Mouse (Mus musculus): Measurements from ENCODE around the gene Trim3.

DNA sequence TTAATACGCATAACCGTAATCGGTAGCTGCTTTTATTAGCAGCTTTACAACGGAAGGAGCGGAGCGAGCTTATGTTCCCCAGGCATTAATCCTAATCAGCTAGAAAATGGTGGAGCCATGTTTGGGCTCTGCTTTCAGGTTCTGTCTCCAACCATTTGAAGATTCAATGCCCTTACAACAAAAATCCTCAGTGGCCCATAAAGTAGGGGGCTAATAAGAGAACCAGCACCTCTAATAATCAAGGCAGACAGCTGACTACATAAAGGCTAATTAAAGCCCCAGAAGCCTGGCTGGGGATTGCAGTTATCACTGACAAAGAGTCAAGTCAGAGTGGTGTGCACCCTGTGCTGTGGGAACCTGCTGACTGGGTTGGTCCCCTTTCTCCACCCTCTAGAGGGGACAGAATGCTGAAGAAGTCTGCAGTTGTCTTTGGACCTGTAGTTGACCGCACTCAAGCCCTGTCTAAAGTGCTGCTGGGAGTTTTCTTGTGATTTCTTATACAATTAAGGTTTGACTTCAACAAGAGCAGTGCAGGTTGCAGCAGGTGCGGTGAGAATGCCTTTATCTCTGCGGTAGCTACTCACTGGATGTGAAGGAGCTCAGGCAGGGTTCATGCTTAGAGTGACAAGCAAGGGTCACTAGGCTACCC lies 1.0 kb upstream of the Trim3 start:
- TF ChIP-seq POLR2A (IDR thresholded peaks at IDR 0.05; ENCODE audit: insufficient read length, low read depth) (no peak), USF1 (IDR thresholded peaks at IDR 0.05; ENCODE audit: low read depth) (no peak), MAX (IDR thresholded peaks at IDR 0.05; ENCODE audit: low read depth) (no peak), TCF12 (IDR thresholded peaks at IDR 0.05; ENCODE audit: insufficient read depth, poor library complexity, severe bottlenecking) (no peak)
